ENCODE assay signal across 16 mouse cellular contexts in genomic region chr7:29007224-29008101, GRCm38 (mm10). TPM values are rescaled to one million over a fixed set of nuclear protein-coding genes. Genes with fewer than 3 reads are reported as not detected.
DNase-seq lines count a peak whose midpoint lies in the region; ATAC-seq and TF ChIP-seq lines count a peak whose summit lies in the region.
"Had no signal": no experiment of that assay in that cellular context is flagged by ENCODE, and none has a peak within 500 bp of the region (broad histone marks: within the 10 kb centered on the region; RNA-seq: fewer than 3 reads in every experiment).

No protein-coding gene starts in this region.

- peaks cover 29% of the 10 kb centered on the region for H3K4me1 ChIP-seq in spleen, adult 2 months (ENCODE audit: control insufficient read depth, insufficient read depth, insufficient read length)
- H3K4me1 ChIP-seq in hindbrain, embryonic 13.5 days (replicated peaks): no peaks in the 10 kb centered on the region
- H3K4me1 ChIP-seq: forebrain, embryonic 15.5 days; kidney, embryonic 15.5 days; limb, embryonic 13.5 days; midbrain, embryonic 10.5 days had no signal

- no peaks in the 10 kb centered on the region for H3K27me3 ChIP-seq in spleen, adult 2 months (ENCODE audit: control insufficient read depth, insufficient read depth, low read length)
- no peaks in the 10 kb centered on the region for H3K27me3 ChIP-seq in splenic B cell, adult 2 months (ENCODE audit: control insufficient read depth, insufficient read depth, low read length, poor library complexity, severe bottlenecking)
- H3K27me3 ChIP-seq in hindbrain, embryonic 13.5 days: 0 out of 2 replicates have a peak, but pooled peaks cover under 1% of the 10 kb centered on the region
- H3K27me3 ChIP-seq: forebrain, embryonic 15.5 days; kidney, embryonic 15.5 days; limb, embryonic 13.5 days had no signal

- H3K36me3 ChIP-seq in spleen, adult 2 months (ENCODE audit: control insufficient read depth, insufficient read depth, low read length): peaks cover 9% of the 10 kb centered on the region; the same call in 1 of the 2 replicates
- no peaks in the 10 kb centered on the region for H3K36me3 ChIP-seq in macrophage (ENCODE audit: inconsistent target)
- peaks cover 7% of the 10 kb centered on the region for H3K36me3 ChIP-seq in splenic B cell, adult 2 months (ENCODE audit: control insufficient read depth, insufficient read depth, low read length, poor library complexity, severe bottlenecking)
- H3K36me3 ChIP-seq in hindbrain, embryonic 13.5 days: no peaks in the 10 kb centered on the region
- H3K36me3 ChIP-seq: forebrain, embryonic 15.5 days; kidney, embryonic 15.5 days; limb, embryonic 13.5 days; midbrain, embryonic 10.5 days had no signal

- peak overlapping the region; percentile 96 for H3K27ac ChIP-seq in spleen, adult 2 months (ENCODE audit: insufficient read depth, low read length)
- H3K27ac ChIP-seq in macrophage: peak overlapping the region; percentile 71
- no peak overlapping the region for H3K27ac ChIP-seq in hindbrain, embryonic 13.5 days
- H3K27ac ChIP-seq: forebrain, embryonic 15.5 days; heart, adult 2 months; kidney, embryonic 15.5 days; layer of hippocampus, adult 2 months; limb, embryonic 13.5 days; midbrain, embryonic 10.5 days had no signal

- WGBS in spleen, adult 2 months: 28% methylated on average over 9 of the region's 9 CpGs
- WGBS in macrophage (ENCODE audit: missing documents): 37% methylated on average over 9 of the region's 9 CpGs
- WGBS in hindbrain, embryonic 13.5 days: 85% methylated on average over 9 of the region's 9 CpGs

- H3K4me3 ChIP-seq in spleen, adult 2 months (ENCODE audit: extremely low read depth, insufficient read depth, insufficient read length): peak overlapping the region; percentile 36
- H3K4me3 ChIP-seq in macrophage (ENCODE audit: inconsistent target): no peak overlapping the region
- H3K4me3 ChIP-seq in hindbrain, embryonic 13.5 days: no peak overlapping the region
- H3K4me3 ChIP-seq: forebrain, embryonic 15.5 days; heart, adult 2 months; kidney, embryonic 15.5 days; layer of hippocampus, adult 2 months; limb, embryonic 13.5 days; midbrain, embryonic 10.5 days had no signal

- peak; percentile 41 to 53 for DNase-seq in spleen, adult 2 months (ENCODE audit: low read depth in 1 of 2, low spot score in 2 of 2)
- DNase-seq in spleen, adult 18-20 months: no peak
- DNase-seq in MN1 (ENCODE audit: low spot score): peak; percentile 6
- DNase-seq in splenic B cell, adult 2 months (ENCODE audit: low read depth, low spot score): peak; percentile 83
- no peak for DNase-seq in frontal cortex, postnatal 25 days (ENCODE audit: low spot score in 2 of 2)
- DNase-seq: cerebellum, postnatal 10 days; heart, adult 2 months; heart, postnatal 10 days; lung, adult 2 months had no signal

- no peak for ATAC-seq in hindbrain, embryonic 13.5 days (ENCODE audit: low FRiP score)
- ATAC-seq: forebrain, embryonic 15.5 days had no signal

- no peak overlapping the region for H3K4me2 ChIP-seq in hindbrain, embryonic 13.5 days
- H3K4me2 ChIP-seq: forebrain, embryonic 15.5 days; kidney, embryonic 15.5 days; limb, embryonic 13.5 days had no signal

- no peak overlapping the region for H3K9ac ChIP-seq in hindbrain, embryonic 13.5 days
- H3K9ac ChIP-seq: forebrain, embryonic 15.5 days; kidney, embryonic 15.5 days; limb, embryonic 13.5 days had no signal

- no peak for TF ChIP-seq POLR2A in spleen, adult 2 months (IDR thresholded peaks at IDR 0.05; ENCODE audit: low read depth, low read length)

- no peaks in the 10 kb centered on the region for H3K79me2 ChIP-seq in macrophage (ENCODE audit: inconsistent target)

- H3K9me3 ChIP-seq in hindbrain, embryonic 13.5 days: no peaks in the 10 kb centered on the region
- H3K9me3 ChIP-seq: forebrain, embryonic 15.5 days; kidney, embryonic 15.5 days; limb, embryonic 13.5 days; midbrain, embryonic 10.5 days had no signal

- no peak for TF ChIP-seq CTCF in spleen, adult 2 months (IDR thresholded peaks at IDR 0.05; ENCODE audit: extremely low read depth, insufficient read depth, insufficient read length, insufficient replicate concordance)

RNA-seq across cellular contexts. Expression of gene Map4k1, which starts 25.6 kb away (rescaled TPM):
- 174 and 236 TPM in 2 replicates for polyA plus RNA-seq in spleen, adult 2 months (2012; rRNA removed)
- 10 to 100 TPM in 2 of 26 experiments, 1 to 10 TPM in 24; 1.4 to 11.2 (median 6.7) TPM for total RNA-seq in macrophage (2018; cell fraction: chromatin; rRNA removed)
- total RNA-seq in macrophage (2018; cell fraction: cytosol; rRNA removed): 1 to 10 TPM; 2.6 to 8.3 (median 4.4) TPM
- total RNA-seq in macrophage (2018; cell fraction: nucleus; rRNA removed): 10 to 100 TPM in 1 of 26 experiments, 1 to 10 TPM in 25; 1.5 to 14.1 (median 5.7) TPM
- 3.7 to 5.2 TPM (median 4.7 TPM) in 3 replicates for polyA plus RNA-seq in macrophage (2018)
- polyA plus RNA-seq in hindbrain, embryonic 13.5 days (2015; fragmentation: Nextera tagmentation; extraction: Ambion mirVana): 4.1 and 6.4 TPM in 2 replicates

RNA-seq across cellular contexts. Expression of gene Eif3k, which starts 25.8 kb away (rescaled TPM):
- polyA plus RNA-seq in spleen, adult 2 months (2012; rRNA removed): 218 and 234 TPM in 2 replicates
- 10 to 100 TPM in 25 of 26 experiments, 1 to 10 TPM in 1; 9.3 to 72.1 (median 34.4) TPM for total RNA-seq in macrophage (2018; cell fraction: chromatin; rRNA removed)
- 100 to 1,000 TPM; 134 to 274 (median 165) TPM for total RNA-seq in macrophage (2018; cell fraction: cytosol; rRNA removed)
- total RNA-seq in macrophage (2018; cell fraction: nucleus; rRNA removed): 10 to 100 TPM; 30.4 to 70.0 (median 47.1) TPM
- polyA plus RNA-seq in macrophage (2018): 201 to 248 TPM (median 241 TPM) in 3 replicates
- 315 and 332 TPM in 2 replicates for polyA plus RNA-seq in hindbrain, embryonic 13.5 days (2015; fragmentation: Nextera tagmentation; extraction: Ambion mirVana)

RNA-seq across cellular contexts. Expression of gene Actn4, which starts 45.3 kb away (rescaled TPM):
- 156 and 192 TPM in 2 replicates for polyA plus RNA-seq in spleen, adult 2 months (2012; rRNA removed)
- 100 to 1,000 TPM in 2 of 26 experiments, 10 to 100 TPM in 24; 30.6 to 199 (median 65.0) TPM for total RNA-seq in macrophage (2018; cell fraction: chromatin; rRNA removed)
- 100 to 1,000 TPM; 111 to 157 (median 131) TPM for total RNA-seq in macrophage (2018; cell fraction: cytosol; rRNA removed)
- 100 to 1,000 TPM in 1 of 26 experiments, 10 to 100 TPM in 25; 56.6 to 111 (median 76.5) TPM for total RNA-seq in macrophage (2018; cell fraction: nucleus; rRNA removed)
- 117 to 186 TPM (median 183 TPM) in 3 replicates for polyA plus RNA-seq in macrophage (2018)
- polyA plus RNA-seq in hindbrain, embryonic 13.5 days (2015; fragmentation: Nextera tagmentation; extraction: Ambion mirVana): 136 and 138 TPM in 2 replicates

Comparison
In these comparisons a context has a peak if more than half of its experiments do, and no peak if none do; other contexts are left out.
1. DNase-seq: peak in spleen, adult 2 months (2 of 2), MN1 (single experiment) and splenic B cell, adult 2 months (single experiment); none in spleen, adult 18-20 months (0 of 2) and frontal cortex, postnatal 25 days (0 of 2).
2. RNA of gene Map4k1, which starts 25.6 kb away (polyA plus RNA-seq): 174 to 236 TPM in spleen, adult 2 months; 3.7 to 5.2 TPM in macrophage and 4.1 to 6.4 TPM in hindbrain, embryonic 13.5 days; every median in the first group is over 10 times any median in the second.